19 mouse cellular contexts compared by ENCODE assay signal in the genomic region with DNA sequence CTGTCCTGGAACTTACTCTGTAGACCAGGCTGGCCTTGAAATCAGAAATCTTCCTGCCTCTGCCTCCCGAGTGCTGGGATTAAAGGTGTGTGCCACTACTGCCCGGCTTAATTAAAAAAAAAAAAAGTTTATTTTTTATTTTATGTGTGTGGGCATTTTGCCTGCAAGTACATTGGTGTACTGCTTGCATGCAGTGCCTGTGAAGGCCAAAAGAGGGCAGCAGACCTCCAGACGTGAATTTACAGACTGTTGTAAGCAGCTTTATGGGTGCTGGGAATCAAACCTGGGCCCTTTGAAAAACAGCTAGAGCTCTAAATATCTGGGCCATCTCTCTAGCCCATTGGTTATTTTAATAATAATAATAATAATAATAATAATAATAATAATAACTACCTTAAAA. TPM values are rescaled to one million over a fixed set of nuclear protein-coding genes. Genes with fewer than 3 reads are reported as not detected.
DNase-seq lines count a peak whose midpoint lies in the region; ATAC-seq and TF ChIP-seq lines count a peak whose summit lies in the region.
"Had no signal": no experiment of that assay in that cellular context is flagged by ENCODE, and none has a peak within 500 bp of the region (broad histone marks: within the 10 kb centered on the region; RNA-seq: fewer than 3 reads in every experiment).

No protein-coding gene starts in this region.

- peaks cover 4% of the 10 kb centered on the region for H3K4me1 ChIP-seq in heart, adult 2 months (ENCODE audit: control insufficient read depth, insufficient read depth, low read length)
- no peaks in the 10 kb centered on the region for H3K4me1 ChIP-seq in lung, embryonic 14.5 days (ENCODE audit: insufficient read depth)
- no peaks in the 10 kb centered on the region for H3K4me1 ChIP-seq in MEL (ENCODE audit: control insufficient read depth in 1 of 2, insufficient read depth in 2 of 2, low read length in 2 of 2)
- H3K4me1 ChIP-seq in stomach, postnatal 0 days (replicated peaks; ENCODE audit: control insufficient read depth, insufficient read depth): no peaks in the 10 kb centered on the region

- peak; percentile 30 for TF ChIP-seq CTCF in heart, adult 2 months (IDR thresholded peaks at IDR 0.05)
- TF ChIP-seq CTCF in lung, embryonic 14.5 days (IDR thresholded peaks at IDR 0.05; ENCODE audit: low read depth): peak; percentile 25; the same call in 1 of the 2 replicates
- TF ChIP-seq CTCF in MEL (IDR thresholded peaks at IDR 0.05 in 2 of 3, conservative IDR thresholded peaks at IDR 0.05 in 1 of 3; ENCODE audit: control insufficient read depth in 1 of 3, insufficient read depth in 1 of 3, low read depth in 2 of 3, low read length in 3 of 3, poor library complexity in 1 of 3, severe bottlenecking in 1 of 3): peak; percentile 20 to 45 (median 41); a peak in 5 of 6 replicates
- TF ChIP-seq CTCF in stomach, postnatal 0 days (IDR thresholded peaks at IDR 0.05; ENCODE audit: low read depth): peak; percentile 27; the same call in 1 of the 2 replicates

- no peak for TF ChIP-seq EP300 in heart, adult 2 months (IDR thresholded peaks at IDR 0.05; ENCODE audit: insufficient read depth, low read depth, low read length)
- TF ChIP-seq EP300 in MEL (IDR thresholded peaks at IDR 0.05; ENCODE audit: low read depth in 1 of 2, low read length in 2 of 2): no peak
- no peak for TF ChIP-seq EP300 in stomach, postnatal 0 days (optimal IDR thresholded peaks at IDR 0.05)

- H3K36me3 ChIP-seq in heart, adult 2 months (ENCODE audit: control insufficient read depth, insufficient read depth, low read length): no peaks in the 10 kb centered on the region
- H3K36me3 ChIP-seq in lung, embryonic 14.5 days (ENCODE audit: insufficient read depth): no peaks in the 10 kb centered on the region
- no peaks in the 10 kb centered on the region for H3K36me3 ChIP-seq in MEL (ENCODE audit: control insufficient read depth in 1 of 2, insufficient read depth in 2 of 2, low read length in 2 of 2)
- no peaks in the 10 kb centered on the region for H3K36me3 ChIP-seq in stomach, postnatal 0 days (ENCODE audit: control insufficient read depth, insufficient read depth, low read length)
- H3K36me3 ChIP-seq: embryonic facial prominence, embryonic 13.5 days; heart, embryonic 10.5 days; limb, embryonic 15.5 days had no signal

- intact Hi-C loops in heart, adult 2 months (cut with DNase I): no loop called here
- intact Hi-C loops in heart, postnatal 25 days (cut with DNase I): no loop called here

- peak; percentile 47 for TF ChIP-seq RAD21 in MEL (IDR thresholded peaks at IDR 0.05; ENCODE audit: low read depth, low read length)

- H3K79me2 ChIP-seq in heart, adult 2 months (replicated peaks; ENCODE audit: control insufficient read depth, insufficient read depth, low read length): no peaks in the 10 kb centered on the region
- no peaks in the 10 kb centered on the region for H3K79me2 ChIP-seq in MEL (ENCODE audit: control insufficient read depth, insufficient read depth, low read length, poor library complexity)

- H3K27me3 ChIP-seq in heart, adult 2 months (ENCODE audit: control insufficient read depth, insufficient read depth, low read length): no peaks in the 10 kb centered on the region
- no peaks in the 10 kb centered on the region for H3K27me3 ChIP-seq in lung, embryonic 14.5 days (ENCODE audit: insufficient read depth, low read length)
- no peaks in the 10 kb centered on the region for H3K27me3 ChIP-seq in MEL (ENCODE audit: control insufficient read depth in 1 of 2, insufficient read depth in 2 of 2, low read length in 2 of 2)
- H3K27me3 ChIP-seq in stomach, postnatal 0 days (ENCODE audit: control insufficient read depth, insufficient read depth, low read length): no peaks in the 10 kb centered on the region
- H3K27me3 ChIP-seq: embryonic facial prominence, embryonic 13.5 days; limb, embryonic 15.5 days had no signal

- no peak for TF ChIP-seq POLR2A in heart, adult 2 months (IDR thresholded peaks at IDR 0.05; ENCODE audit: insufficient read depth, low read depth, low read length)
- TF ChIP-seq POLR2A in MEL (IDR thresholded peaks at IDR 0.05; ENCODE audit: control insufficient read depth in 1 of 2, insufficient read depth in 1 of 2, low read depth in 1 of 2, low read length in 2 of 2, poor library complexity in 1 of 2): no peak

- no peak overlapping the region for H3K9ac ChIP-seq in heart, adult 2 months (ENCODE audit: low read depth, low read length)
- H3K9ac ChIP-seq in lung, embryonic 14.5 days: no peak overlapping the region
- H3K9ac ChIP-seq in MEL (ENCODE audit: control insufficient read depth, low read depth, low read length, poor library complexity, severe bottlenecking): no peak overlapping the region
- no peak overlapping the region for H3K9ac ChIP-seq in stomach, postnatal 0 days (ENCODE audit: low read length)
- H3K9ac ChIP-seq: embryonic facial prominence, embryonic 13.5 days; hindbrain, embryonic 14.5 days; limb, embryonic 15.5 days had no signal

- DNase-seq in heart, adult 2 months: no peak
- DNase-seq in heart, postnatal 25 days (ENCODE audit: low spot score): no peak
- no peak for DNase-seq in lung, embryonic 14.5 days
- DNase-seq in lung, postnatal 36 days: no peak
- peak; percentile 28 for DNase-seq in MEL (ENCODE audit: low read depth, low spot score)
- DNase-seq in stomach, postnatal 0 days (ENCODE audit: low spot score): no peak
- DNase-seq in kidney, postnatal 10 days: no peak
- DNase-seq: adrenal gland, postnatal 25 days; cerebellum, adult 9-10 months; gastrocnemius, postnatal 14 days; heart, postnatal 14 days; kidney, adult 9 months; kidney, postnatal 4 days had no signal

- no peak overlapping the region for H3K4me3 ChIP-seq in heart, adult 2 months
- H3K4me3 ChIP-seq in lung, embryonic 14.5 days (ENCODE audit: low read depth, low read length): no peak overlapping the region
- no peak overlapping the region for H3K4me3 ChIP-seq in MEL (ENCODE audit: control insufficient read depth in 1 of 2, insufficient read depth in 1 of 2, low read depth in 2 of 2, low read length in 2 of 2)
- H3K4me3 ChIP-seq in stomach, postnatal 0 days (ENCODE audit: low read depth, low read length): no peak overlapping the region
- H3K4me3 ChIP-seq: embryonic facial prominence, embryonic 13.5 days; heart, embryonic 10.5 days; limb, embryonic 15.5 days had no signal

- H3K27ac ChIP-seq in heart, adult 2 months: no peak overlapping the region
- H3K27ac ChIP-seq in lung, embryonic 14.5 days (ENCODE audit: low read depth): no peak overlapping the region
- H3K27ac ChIP-seq in MEL (ENCODE audit: control insufficient read depth, low read depth, low read length): no peak overlapping the region
- H3K27ac ChIP-seq in stomach, postnatal 0 days (replicated peaks): no peak overlapping the region
- H3K27ac ChIP-seq: embryonic facial prominence, embryonic 13.5 days; heart, embryonic 10.5 days; hindbrain, embryonic 14.5 days; limb, embryonic 15.5 days had no signal

- no peaks in the 10 kb centered on the region; the same call in 1 of the 2 replicates for H3K9me3 ChIP-seq in lung, embryonic 14.5 days (ENCODE audit: low read depth, low read length)
- H3K9me3 ChIP-seq in MEL (replicated peaks; ENCODE audit: insufficient read depth, low read length): no peaks in the 10 kb centered on the region
- no peaks in the 10 kb centered on the region for H3K9me3 ChIP-seq in stomach, postnatal 0 days (ENCODE audit: control insufficient read depth, low read length)
- H3K9me3 ChIP-seq: heart, embryonic 10.5 days; limb, embryonic 15.5 days had no signal

- no peak for ATAC-seq in lung, embryonic 14.5 days (ENCODE audit: insufficient read depth)
- ATAC-seq in stomach, postnatal 0 days (ENCODE audit: low FRiP score, low TSS enrichment): no peak
- ATAC-seq: lung, postnatal 0 days; midbrain, embryonic 16.5 days had no signal

- H3K4me2 ChIP-seq in lung, embryonic 14.5 days: no peak overlapping the region
- H3K4me2 ChIP-seq in stomach, postnatal 0 days (replicated peaks; ENCODE audit: low read depth): no peak overlapping the region
- H3K4me2 ChIP-seq: embryonic facial prominence, embryonic 13.5 days; hindbrain, embryonic 14.5 days; limb, embryonic 15.5 days had no signal

- 97% methylated on average over 3 of the region's 3 CpGs for WGBS in heart, adult 2 months
- WGBS in lung, embryonic 14.5 days: 96% methylated on average over 3 of the region's 3 CpGs
- WGBS in stomach, postnatal 0 days: 85% methylated on average over 3 of the region's 3 CpGs

TF ChIP-seq in MEL, 35 proteins besides CTCF, POLR2A, EP300 and RAD21 (continues in another document):
- TF ChIP-seq SMC3 (IDR thresholded peaks at IDR 0.05; ENCODE audit: low read depth, low read length) (peak; percentile 25; the same call in 1 of the 2 replicates), RCOR1 (IDR thresholded peaks at IDR 0.05; ENCODE audit: low read depth, low read length) (no peak), ZNF384 (IDR thresholded peaks at IDR 0.05; ENCODE audit: low read depth, low read length) (no peak), ZC3H11A (IDR thresholded peaks at IDR 0.05; ENCODE audit: low read depth, low read length) (peak; percentile 27; the same call in 1 of the 2 replicates), TAL1 (IDR thresholded peaks at IDR 0.05; ENCODE audit: low read length) (no peak), USF2 (IDR thresholded peaks at IDR 0.05; ENCODE audit: borderline replicate concordance in 1 of 2, insufficient read depth in 1 of 2, low read depth in 1 of 2, low read length in 2 of 2) (no peak), ZMIZ1 (IDR thresholded peaks at IDR 0.05; ENCODE audit: low read depth, low read length) (no peak), POLR2AphosphoS5 (IDR thresholded peaks at IDR 0.05; ENCODE audit: borderline replicate concordance, low read depth, low read length) (no peak), E2F4 (IDR thresholded peaks at IDR 0.05; ENCODE audit: borderline replicate concordance, low read depth, low read length) (no peak)

RNA-seq across cellular contexts. Expression of a gene that starts 29.4 kb away (rescaled TPM):
- 1 to 10 TPM; 2.8 TPM for total RNA-seq in heart, adult 2 months (2021)
- 2.1 and 2.6 TPM in 2 replicates for polyA plus RNA-seq in heart, adult 2 months (2012; rRNA removed)
- 1 to 10 TPM; 2.5 to 2.6 TPM for total RNA-seq in heart, postnatal 25 days (2021)
- polyA plus RNA-seq in lung, embryonic 14.5 days (2014; fragmentation: Nextera tagmentation; extraction: Ambion mirVana): 14.0 and 14.5 TPM in 2 replicates
- total RNA-seq in MEL (2012; rRNA removed): 18.5 and 31.2 TPM in 2 replicates
- 10 to 100 TPM; 10.2 to 57.8 TPM for polyA plus RNA-seq in MEL (2012; ENCODE audit: insufficient read depth in 1 of 2, insufficient read length in 2 of 2, low read depth in 1 of 2, low replicate concordance in 2 of 2, missing spikeins in 1 of 2)
- polyA plus RNA-seq in stomach, postnatal 0 days (2015; fragmentation: Nextera tagmentation; extraction: Ambion mirVana): 5.9 and 6.1 TPM in 2 replicates

RNA-seq across cellular contexts. Expression of a gene that starts 36.8 kb away (rescaled TPM):
- 10 to 100 TPM; 21.3 to 22.5 TPM for total RNA-seq in heart, adult 2 months (2021)
- 17.1 and 31.1 TPM in 2 replicates for polyA plus RNA-seq in heart, adult 2 months (2012; rRNA removed)
- total RNA-seq in heart, postnatal 25 days (2021): 10 to 100 TPM; 18.2 to 19.9 TPM
- polyA plus RNA-seq in lung, embryonic 14.5 days (2014; fragmentation: Nextera tagmentation; extraction: Ambion mirVana): 19.1 and 21.1 TPM in 2 replicates
- total RNA-seq in MEL (2012; rRNA removed): 22.7 and 25.7 TPM in 2 replicates
- polyA plus RNA-seq in MEL (2012; ENCODE audit: insufficient read depth in 1 of 2, insufficient read length in 2 of 2, low read depth in 1 of 2, low replicate concordance in 2 of 2, missing spikeins in 1 of 2): 10 to 100 TPM in 1 of 2 experiments, not detected in 1; 28.8 TPM
- 31.8 and 35.7 TPM in 2 replicates for polyA plus RNA-seq in stomach, postnatal 0 days (2015; fragmentation: Nextera tagmentation; extraction: Ambion mirVana)
